Mouse (Mus musculus): Measurements from ENCODE around the gene Pdzd2.

GRCm38 (mm10) chr15:12501924-12502548 is 237.7 kb downstream of the Pdzd2 start:
- TF ChIP-seq GATA1 (IDR thresholded peaks at IDR 0.05; ENCODE audit: borderline replicate concordance, low read length): no peak
- TF ChIP-seq FLI1 (IDR thresholded peaks at IDR 0.05; ENCODE audit: low read length): no peak

Data from megakaryocyte, embryonic 14.5 days (primary cell).